Mouse (Mus musculus): Measurements from ENCODE around the gene Poc1b. TPM values are rescaled to one million over a fixed set of nuclear protein-coding genes. Genes with fewer than 3 reads are reported as not detected.

The Poc1b gene
- polyA plus RNA-seq (2015; fragmentation: Nextera tagmentation; extraction: Ambion mirVana), result 5.2 and 5.5 TPM in 2 replicates

DNA sequence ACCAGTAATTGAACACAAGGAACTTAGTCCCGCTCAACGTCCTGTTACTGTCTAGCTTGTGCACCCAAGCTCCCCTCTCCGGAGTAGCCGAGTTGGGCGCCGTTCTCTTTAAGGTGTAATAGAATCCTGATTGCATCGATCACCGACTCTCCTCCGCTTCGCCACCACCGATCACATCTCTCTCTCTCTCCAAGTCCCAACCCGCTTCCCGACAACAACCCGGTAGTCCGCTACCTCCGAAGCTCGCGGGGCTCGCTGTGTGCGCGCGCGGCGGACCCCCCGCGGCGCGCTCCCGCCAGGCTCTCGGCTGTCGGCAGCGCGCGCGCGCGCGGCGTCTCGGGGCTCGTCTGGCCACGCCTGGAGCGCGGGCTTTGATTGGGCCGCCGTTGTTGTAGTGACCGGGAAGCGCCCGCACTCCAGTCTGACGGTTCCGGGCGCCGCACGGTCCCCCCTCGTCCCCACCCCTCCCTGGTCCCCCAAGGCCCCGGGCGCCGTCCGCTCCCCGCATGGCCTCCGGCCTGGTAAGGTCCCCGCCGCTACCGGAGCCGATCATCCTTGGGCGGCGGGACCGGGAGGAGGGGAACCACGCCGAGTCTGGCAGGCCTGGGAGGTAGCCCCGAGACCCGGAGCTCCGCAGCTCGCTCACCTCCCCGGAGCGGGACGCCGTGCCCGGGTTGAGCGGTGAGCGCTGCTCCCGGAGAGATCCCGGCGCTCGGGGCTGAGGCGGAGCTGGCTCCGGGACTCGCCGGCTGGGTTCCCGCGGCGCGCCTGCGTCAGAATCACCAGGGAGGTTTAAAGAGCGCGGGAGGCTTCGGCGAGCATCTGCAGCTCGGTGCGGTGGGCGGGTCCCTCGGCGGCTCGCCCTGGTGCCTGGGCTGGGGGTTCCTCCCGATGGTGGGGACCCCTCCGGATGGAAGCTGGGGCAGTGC lies at the start of gene Poc1b:
Poc1b (plus strand) TSS at position 334 of the 929 bp plus-strand sequence.

DNA sequence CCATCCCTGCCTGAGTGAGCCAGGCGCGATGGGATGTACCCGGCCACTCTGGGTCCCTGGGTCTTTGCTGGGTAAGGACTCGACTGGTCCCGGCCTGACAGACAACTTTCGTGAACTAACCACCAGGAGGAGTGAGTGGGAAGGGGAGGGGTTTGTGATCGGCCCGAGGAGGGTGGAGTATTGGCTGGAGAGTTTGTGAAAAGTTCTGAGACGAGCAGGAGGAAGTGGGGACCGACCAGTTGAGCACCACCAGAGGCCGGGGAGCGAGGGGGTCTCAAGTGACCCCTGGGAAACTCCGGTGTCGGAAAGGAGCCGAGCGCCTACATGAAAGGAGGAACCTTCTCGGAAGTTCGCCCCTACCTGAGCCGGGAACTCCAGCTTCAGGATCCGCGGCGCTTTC lies 1.1 kb downstream of the Poc1b start, which contains the start of gene Galnt4:
Galnt4 (plus strand) TSS at position 196 of the 400 bp plus-strand sequence.

DNA sequence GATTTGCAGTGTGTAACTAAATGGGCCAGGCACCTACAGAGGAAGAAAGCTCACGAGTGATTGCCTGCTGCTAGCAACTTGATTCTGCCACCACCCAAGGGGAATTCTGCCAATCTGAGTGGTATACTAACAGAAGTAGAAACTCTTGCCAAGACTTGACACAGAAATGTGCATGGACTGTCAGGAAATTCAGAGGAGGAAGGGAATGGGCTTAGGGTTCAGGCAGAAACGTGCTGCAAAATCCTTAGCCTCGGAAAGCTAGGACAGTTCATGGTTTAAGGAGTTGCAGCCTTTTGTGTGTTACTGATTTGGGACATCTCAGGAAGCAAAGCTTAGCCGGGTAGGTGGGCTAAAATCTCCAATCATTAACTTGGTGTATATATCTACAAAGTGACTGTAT lies 19.4 kb downstream of the Poc1b start, which contains the start of gene Phxr2:
Phxr2 (minus strand) TSS at position 101 of the 400 bp plus-strand sequence.

Other genes with a start within 250 kb of the Poc1b start
- 79.3 and 90.6 TPM in 2 replicates for gene Atp2b1, start 192.6 kb upstream of the Poc1b start, polyA plus RNA-seq (2015; fragmentation: Nextera tagmentation; extraction: Ambion mirVana)
- gene Galnt4, start 1.1 kb downstream of the Poc1b start, polyA plus RNA-seq (2015; fragmentation: Nextera tagmentation; extraction: Ambion mirVana), result 4.2 and 5.0 TPM in 2 replicates
- not detected in 2 replicates for gene Phxr2, start 19.3 kb downstream of the Poc1b start, polyA plus RNA-seq (2015; fragmentation: Nextera tagmentation; extraction: Ambion mirVana)
- 47.2 and 50.6 TPM in 2 replicates for gene Dusp6, start 156.2 kb downstream of the Poc1b start, polyA plus RNA-seq (2015; fragmentation: Nextera tagmentation; extraction: Ambion mirVana)

Measured in skeletal muscle tissue, postnatal 0 days (tissue).